Mouse (Mus musculus): Measurements from ENCODE around the gene Npffr2. TPM values are rescaled to one million over a fixed set of nuclear protein-coding genes. Genes with fewer than 3 reads are reported as not detected.
"Not testable (repeated sequence)": the region's sequence is repeated elsewhere in the genome, so short reads cannot be mapped to it uniquely, and the experiment has no call there.

Npffr2 gene
- polyA plus RNA-seq, 1 experiment from 2014 or later = not detected

GRCm38 (mm10) chr5:89543476-89543875 lies 16.2 kb downstream of the Npffr2 start:
- no peak overlapping the region for H3K4me3 ChIP-seq (ENCODE audit: low read depth, low read length)
- no peak overlapping the region for H3K9ac ChIP-seq (ENCODE audit: low read depth, low read length)
- WGBS (ENCODE audit: insufficient replicate concordance) = 35% methylated on average over 2 of the region's 2 CpGs
- H3K4me2 ChIP-seq (ENCODE audit: low read depth, low read length) = no peak overlapping the region
- no peaks in the 10 kb centered on the region for H3K27me3 ChIP-seq (ENCODE audit: control insufficient read depth, insufficient read depth, low read depth, low read length)
- no peak overlapping the region for H3K27ac ChIP-seq (ENCODE audit: low read length)
- no peaks in the 10 kb centered on the region for H3K4me1 ChIP-seq (ENCODE audit: control insufficient read depth, low read depth, low read length)
- ATAC-seq (ENCODE audit: low read depth) = no peak
- no peaks in the 10 kb centered on the region for H3K36me3 ChIP-seq (ENCODE audit: control insufficient read depth, insufficient read depth)
- no peaks in the 10 kb centered on the region for H3K9me3 ChIP-seq (replicated peaks; ENCODE audit: control insufficient read depth, low read length)

GRCm38 (mm10) chr5:89559118-89559517 lies 31.9 kb downstream of the Npffr2 start:
- H3K9me3 ChIP-seq (replicated peaks; ENCODE audit: control insufficient read depth, low read length); H3K4me1 ChIP-seq (ENCODE audit: control insufficient read depth, low read depth, low read length); H3K9ac ChIP-seq (ENCODE audit: low read depth, low read length); H3K4me2 ChIP-seq (ENCODE audit: low read depth, low read length); H3K27me3 ChIP-seq (ENCODE audit: control insufficient read depth, insufficient read depth, low read depth, low read length); H3K4me3 ChIP-seq (ENCODE audit: low read depth, low read length); H3K36me3 ChIP-seq (ENCODE audit: control insufficient read depth, insufficient read depth); H3K27ac ChIP-seq (ENCODE audit: low read length); ATAC-seq (ENCODE audit: low read depth): not testable (repeated sequence)
- WGBS (ENCODE audit: insufficient replicate concordance) = 27% methylated on average over 4 of the region's 4 CpGs

GRCm38 (mm10) chr5:89561381-89561780 lies 34.2 kb downstream of the Npffr2 start:
- Histone ChIP-seq H3K27ac (ENCODE audit: low read length) (no peak overlapping the region), H3K4me3 (ENCODE audit: low read depth, low read length) (no peak overlapping the region), H3K4me1 (ENCODE audit: control insufficient read depth, low read depth, low read length) (no peaks in the 10 kb centered on the region), H3K36me3 (ENCODE audit: control insufficient read depth, insufficient read depth) (no peaks in the 10 kb centered on the region), H3K9me3 (replicated peaks; ENCODE audit: control insufficient read depth, low read length) (no peaks in the 10 kb centered on the region), H3K27me3 (ENCODE audit: control insufficient read depth, insufficient read depth, low read depth, low read length) (no peaks in the 10 kb centered on the region), H3K9ac (ENCODE audit: low read depth, low read length) (no peak overlapping the region), H3K4me2 (ENCODE audit: low read depth, low read length) (no peak overlapping the region)
- ATAC-seq (ENCODE audit: low read depth) = no peak

GRCm38 (mm10) chr5:89578678-89579077 lies 51.4 kb downstream of the Npffr2 start:
- Histone ChIP-seq H3K27me3 (ENCODE audit: control insufficient read depth, insufficient read depth, low read depth, low read length) (no peaks in the 10 kb centered on the region), H3K4me1 (ENCODE audit: control insufficient read depth, low read depth, low read length) (no peaks in the 10 kb centered on the region), H3K9ac (ENCODE audit: low read depth, low read length) (no peak overlapping the region), H3K27ac (ENCODE audit: low read length) (no peak overlapping the region), H3K4me3 (ENCODE audit: low read depth, low read length) (no peak overlapping the region), H3K36me3 (ENCODE audit: control insufficient read depth, insufficient read depth) (no peaks in the 10 kb centered on the region), H3K9me3 (replicated peaks; ENCODE audit: control insufficient read depth, low read length) (no peaks in the 10 kb centered on the region), H3K4me2 (ENCODE audit: low read depth, low read length) (no peak overlapping the region)
- 50% methylated on average over 1 of the region's 1 CpGs for WGBS (ENCODE audit: insufficient replicate concordance)
- ATAC-seq (ENCODE audit: low read depth) = no peak

GRCm38 (mm10) chr5:89579181-89579580 lies 52.0 kb downstream of the Npffr2 start:
- Histone ChIP-seq H3K36me3 (ENCODE audit: control insufficient read depth, insufficient read depth) (no peaks in the 10 kb centered on the region), H3K4me2 (ENCODE audit: low read depth, low read length) (no peak overlapping the region), H3K4me1 (ENCODE audit: control insufficient read depth, low read depth, low read length) (no peaks in the 10 kb centered on the region), H3K4me3 (ENCODE audit: low read depth, low read length) (no peak overlapping the region), H3K9me3 (replicated peaks; ENCODE audit: control insufficient read depth, low read length) (no peaks in the 10 kb centered on the region), H3K9ac (ENCODE audit: low read depth, low read length) (no peak overlapping the region), H3K27ac (ENCODE audit: low read length) (no peak overlapping the region), H3K27me3 (ENCODE audit: control insufficient read depth, insufficient read depth, low read depth, low read length) (no peaks in the 10 kb centered on the region)
- WGBS (ENCODE audit: insufficient replicate concordance) = 45% methylated on average over 1 of the region's 1 CpGs
- ATAC-seq (ENCODE audit: low read depth) = no peak

GRCm38 (mm10) chr5:89581143-89581542 lies 53.9 kb downstream of the Npffr2 start:
- Histone ChIP-seq H3K27me3 (ENCODE audit: control insufficient read depth, insufficient read depth, low read depth, low read length) (no peaks in the 10 kb centered on the region), H3K9me3 (replicated peaks; ENCODE audit: control insufficient read depth, low read length) (no peaks in the 10 kb centered on the region), H3K4me3 (ENCODE audit: low read depth, low read length) (no peak overlapping the region), H3K4me1 (ENCODE audit: control insufficient read depth, low read depth, low read length) (no peaks in the 10 kb centered on the region), H3K4me2 (ENCODE audit: low read depth, low read length) (no peak overlapping the region), H3K9ac (ENCODE audit: low read depth, low read length) (no peak overlapping the region), H3K27ac (ENCODE audit: low read length) (no peak overlapping the region), H3K36me3 (ENCODE audit: control insufficient read depth, insufficient read depth) (no peaks in the 10 kb centered on the region)
- 45% methylated on average over 1 of the region's 1 CpGs for WGBS (ENCODE audit: insufficient replicate concordance)
- no peak for ATAC-seq (ENCODE audit: low read depth)

GRCm38 (mm10) chr5:89581742-89582366 lies 54.6 kb downstream of the Npffr2 start:
- 68% methylated on average over 5 of the region's 5 CpGs for WGBS (ENCODE audit: insufficient replicate concordance)
- Histone ChIP-seq H3K36me3 (ENCODE audit: control insufficient read depth, insufficient read depth) (no peaks in the 10 kb centered on the region), H3K9me3 (replicated peaks; ENCODE audit: control insufficient read depth, low read length) (no peaks in the 10 kb centered on the region), H3K27me3 (ENCODE audit: control insufficient read depth, insufficient read depth, low read depth, low read length) (no peaks in the 10 kb centered on the region), H3K4me3 (ENCODE audit: low read depth, low read length) (no peak overlapping the region), H3K4me1 (ENCODE audit: control insufficient read depth, low read depth, low read length) (no peaks in the 10 kb centered on the region), H3K27ac (ENCODE audit: low read length) (no peak overlapping the region), H3K4me2 (ENCODE audit: low read depth, low read length) (no peak overlapping the region), H3K9ac (ENCODE audit: low read depth, low read length) (no peak overlapping the region)
- ATAC-seq (ENCODE audit: low read depth) = no peak

GRCm38 (mm10) chr5:89585021-89585420 lies 57.8 kb downstream of the Npffr2 start:
- WGBS (ENCODE audit: insufficient replicate concordance) = 54% methylated on average over 3 of the region's 3 CpGs
- no peak overlapping the region for H3K4me2 ChIP-seq (ENCODE audit: low read depth, low read length)
- H3K9ac ChIP-seq (ENCODE audit: low read depth, low read length) = no peak overlapping the region
- H3K27me3 ChIP-seq (ENCODE audit: control insufficient read depth, insufficient read depth, low read depth, low read length) = no peaks in the 10 kb centered on the region
- H3K36me3 ChIP-seq (ENCODE audit: control insufficient read depth, insufficient read depth) = no peaks in the 10 kb centered on the region
- no peaks in the 10 kb centered on the region for H3K4me1 ChIP-seq (ENCODE audit: control insufficient read depth, low read depth, low read length)
- no peaks in the 10 kb centered on the region for H3K9me3 ChIP-seq (replicated peaks; ENCODE audit: control insufficient read depth, low read length)
- ATAC-seq (ENCODE audit: low read depth) = no peak
- no peak overlapping the region for H3K27ac ChIP-seq (ENCODE audit: low read length)
- no peak overlapping the region for H3K4me3 ChIP-seq (ENCODE audit: low read depth, low read length)

GRCm38 (mm10) chr5:89592301-89592700 lies 65.1 kb downstream of the Npffr2 start:
- Histone ChIP-seq H3K4me1 (ENCODE audit: control insufficient read depth, low read depth, low read length) (no peaks in the 10 kb centered on the region), H3K27me3 (ENCODE audit: control insufficient read depth, insufficient read depth, low read depth, low read length) (no peaks in the 10 kb centered on the region), H3K27ac (ENCODE audit: low read length) (no peak overlapping the region), H3K36me3 (ENCODE audit: control insufficient read depth, insufficient read depth) (no peaks in the 10 kb centered on the region), H3K9me3 (replicated peaks; ENCODE audit: control insufficient read depth, low read length) (no peaks in the 10 kb centered on the region), H3K4me3 (ENCODE audit: low read depth, low read length) (no peak overlapping the region), H3K9ac (ENCODE audit: low read depth, low read length) (no peak overlapping the region), H3K4me2 (ENCODE audit: low read depth, low read length) (no peak overlapping the region)
- no peak for ATAC-seq (ENCODE audit: low read depth)
- 66% methylated on average over 4 of the region's 4 CpGs for WGBS (ENCODE audit: insufficient replicate concordance)

All from liver, embryonic 16.5 days (tissue).